Mouse (Mus musculus) left cerebral cortex, postnatal 10 days (tissue): Measurements from ENCODE around the gene Dpy30. TPM values are rescaled to one million over a fixed set of nuclear protein-coding genes. Genes with fewer than 3 reads are reported as not detected.

ENCODE experiments used
- DNase-seq, 2 experiments: peaks; one replicate each; pipeline ENCODE4 v3.0.0; 2021 to 2022; ENCODE audit warnings: low spot score in 2 of 2, mixed read lengths in 1 of 2; ENCODE audit errors: extremely low spot score in 1 of 2
- intact Hi-C: fragments of 180-260 bp; cut with DNase I; formaldehyde crosslinking; loops from one replicate; pipeline ENCODE4 v1.15.1; 2025
- total RNA-seq, 2 experiments: library from RNA; stranded (reverse); gene quantifications; 2 replicates each; pipeline ENCODE4 v1.2.3; 2021

Dpy30 gene
- total RNA-seq, 2 experiments from 2014 or later: 63.8 to 68.2 TPM

DNA sequence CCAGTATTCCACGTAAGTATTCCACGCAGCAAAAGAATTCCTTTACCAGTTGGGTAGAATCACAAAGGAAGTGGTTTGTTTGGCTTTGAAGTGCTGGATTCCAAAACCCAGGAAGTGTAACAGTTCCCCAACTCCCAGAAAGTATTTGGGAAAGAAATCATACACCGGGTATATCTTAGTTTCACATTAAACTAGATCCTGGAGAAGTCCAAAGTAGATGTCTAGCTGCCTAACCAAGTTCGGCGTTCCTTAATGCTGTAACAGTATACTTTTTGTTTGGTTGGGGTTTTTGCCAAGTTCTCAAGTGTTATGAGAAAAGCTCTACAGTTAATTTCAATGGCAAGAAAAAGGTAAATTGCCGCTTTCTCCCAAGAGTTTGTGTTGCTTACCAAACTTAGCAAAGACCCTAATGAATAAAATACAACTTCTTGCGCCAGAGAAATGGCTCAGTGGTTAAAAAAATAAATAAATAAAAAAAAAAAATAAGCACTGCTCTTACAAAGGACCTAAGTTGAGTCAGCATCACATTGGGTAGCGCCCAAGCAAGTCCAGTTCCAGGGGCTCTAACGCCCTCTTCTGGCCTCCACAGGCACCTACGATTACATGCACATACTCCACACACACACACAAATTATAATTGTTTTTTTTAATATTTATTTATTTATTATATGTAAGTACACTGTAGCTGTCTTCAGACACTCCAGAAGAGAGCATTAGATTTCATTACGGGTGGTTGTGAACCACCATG, 27.5 kb downstream of the Dpy30 start:
- peak in 1 of 2 experiments; percentile 33 for DNase-seq
- intact Hi-C loops: loop anchor here (5.0 kb wide), 1 partner anchor 274 kb away; no protein-coding TSS in a partner anchor

DNA sequence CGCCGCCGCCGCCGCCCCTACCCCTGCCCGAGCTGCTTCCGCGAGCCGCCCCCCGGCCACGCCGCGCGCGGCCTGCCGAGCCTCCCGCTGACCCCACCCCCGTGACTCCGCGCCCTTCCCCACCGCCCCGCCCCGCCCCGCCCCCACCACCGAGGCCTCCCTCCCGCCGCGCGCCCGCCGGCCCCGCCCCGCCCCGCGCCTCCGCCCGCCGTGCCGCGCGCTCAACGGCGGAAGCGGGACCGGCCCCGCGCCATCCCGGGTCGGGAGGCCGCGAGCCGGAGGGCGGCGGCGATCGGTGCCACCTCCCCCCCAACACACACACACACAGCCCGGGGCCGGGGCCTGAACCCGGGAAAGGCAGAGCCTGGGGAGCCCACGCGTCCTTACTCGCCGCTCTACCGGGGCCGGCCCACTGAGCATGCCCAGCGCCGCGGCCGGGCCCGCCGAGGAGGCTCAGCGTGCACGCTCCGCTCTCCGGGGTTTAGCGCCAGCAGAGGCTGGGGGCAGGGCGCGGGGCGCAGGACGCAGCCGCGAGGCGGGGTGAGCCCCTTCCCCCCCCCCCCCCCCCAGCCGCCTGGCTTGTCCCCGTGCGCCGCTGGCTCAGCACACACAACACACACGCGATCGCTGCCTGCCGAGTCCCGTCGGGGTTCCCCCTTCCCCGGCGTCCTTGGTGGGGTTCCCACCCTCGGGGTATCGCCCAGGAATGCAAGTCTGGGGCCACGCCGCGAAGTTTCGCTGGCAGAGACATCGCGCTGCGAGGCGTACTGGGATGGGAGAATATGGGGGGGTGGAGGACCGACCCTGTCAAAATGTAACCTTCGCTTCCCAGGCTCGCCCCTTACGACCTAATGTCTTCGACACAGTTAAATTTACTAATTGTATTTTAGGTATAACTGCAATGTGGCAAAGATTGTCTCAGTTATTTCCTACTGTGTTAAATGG, 28.4 kb downstream of the Dpy30 start, which contains the start of gene Memo1:
Memo1 (minus strand) TSS at position 496 of the 945 bp plus-strand sequence.
- peak; percentile 77 to 94 for DNase-seq
- intact Hi-C loops: loop anchor here (5.0 kb wide), 1 partner anchor 273 kb away; no protein-coding TSS in a partner anchor

DNA sequence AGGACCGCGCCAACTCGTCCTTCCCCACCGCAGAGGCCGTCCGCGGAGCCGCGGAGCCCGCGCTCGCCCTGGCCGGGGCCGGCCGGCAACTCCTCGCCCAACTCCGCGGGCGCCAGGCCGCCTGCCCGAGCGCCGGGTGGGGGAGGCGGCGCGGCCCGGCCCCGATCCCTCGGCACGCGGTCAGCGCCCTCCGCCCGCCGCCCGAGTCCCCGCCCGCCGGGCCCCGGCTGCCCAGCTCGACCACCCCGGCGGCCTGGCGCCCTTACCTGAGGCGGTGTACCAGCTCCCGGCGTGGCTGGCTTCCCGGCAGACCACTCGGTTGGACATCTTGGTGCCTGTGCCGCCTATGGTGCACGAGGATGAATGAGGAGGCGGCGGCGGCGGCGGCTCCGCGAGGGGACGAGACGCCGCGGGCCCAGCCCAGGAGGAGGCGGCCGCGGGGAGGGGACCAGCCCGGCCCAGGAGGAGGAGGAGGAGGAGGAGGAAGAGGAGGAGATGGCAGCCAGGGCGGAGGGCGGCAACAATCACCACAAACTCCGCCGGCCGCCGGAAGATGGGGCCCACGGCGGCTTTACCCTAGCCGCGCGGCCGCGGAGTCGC, 29.2 kb downstream of the Dpy30 start:
- peak; percentile 55 to 91 for DNase-seq
- intact Hi-C loops: loop anchor here (5.0 kb wide), 1 partner anchor 272 kb away; no protein-coding TSS in a partner anchor

DNA sequence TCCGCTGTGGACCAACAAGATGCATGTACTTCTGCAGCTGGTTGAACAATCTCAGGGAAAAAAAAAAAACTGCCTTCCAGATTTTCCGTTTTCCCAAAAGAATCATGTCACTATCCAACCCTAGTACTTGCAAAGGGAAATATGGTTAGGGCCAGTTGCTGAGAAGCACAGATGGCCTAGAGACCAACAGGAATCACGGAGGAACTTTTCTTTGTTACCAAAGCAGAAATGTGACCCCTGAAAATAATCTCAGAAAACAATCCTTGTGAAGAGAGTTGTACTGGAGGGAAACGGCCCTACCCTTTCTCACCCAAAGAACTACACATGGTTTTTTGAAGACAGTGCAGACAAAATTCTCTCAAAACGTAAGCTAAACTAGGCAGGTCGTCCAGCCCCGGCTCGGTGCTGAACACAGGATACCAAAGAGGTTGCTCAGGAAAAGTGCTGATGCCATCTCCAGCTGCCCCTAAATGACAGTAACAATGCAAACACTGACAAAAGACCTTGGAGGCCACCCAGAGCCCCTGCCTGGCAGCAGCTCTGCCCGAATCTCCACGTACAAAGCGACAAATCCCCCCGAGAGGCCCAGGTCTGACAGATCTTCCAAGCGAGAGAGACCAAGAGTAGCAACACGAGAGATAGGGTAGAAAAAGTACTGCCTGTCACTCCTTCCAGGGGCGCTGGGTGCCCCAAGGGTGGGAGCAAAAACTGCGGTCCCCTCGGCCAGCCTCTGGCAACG, 29.9 kb downstream of the Dpy30 start:
- intact Hi-C loops: no loop called here
- DNase-seq: peak in 1 of 2 experiments; percentile 28

DNA sequence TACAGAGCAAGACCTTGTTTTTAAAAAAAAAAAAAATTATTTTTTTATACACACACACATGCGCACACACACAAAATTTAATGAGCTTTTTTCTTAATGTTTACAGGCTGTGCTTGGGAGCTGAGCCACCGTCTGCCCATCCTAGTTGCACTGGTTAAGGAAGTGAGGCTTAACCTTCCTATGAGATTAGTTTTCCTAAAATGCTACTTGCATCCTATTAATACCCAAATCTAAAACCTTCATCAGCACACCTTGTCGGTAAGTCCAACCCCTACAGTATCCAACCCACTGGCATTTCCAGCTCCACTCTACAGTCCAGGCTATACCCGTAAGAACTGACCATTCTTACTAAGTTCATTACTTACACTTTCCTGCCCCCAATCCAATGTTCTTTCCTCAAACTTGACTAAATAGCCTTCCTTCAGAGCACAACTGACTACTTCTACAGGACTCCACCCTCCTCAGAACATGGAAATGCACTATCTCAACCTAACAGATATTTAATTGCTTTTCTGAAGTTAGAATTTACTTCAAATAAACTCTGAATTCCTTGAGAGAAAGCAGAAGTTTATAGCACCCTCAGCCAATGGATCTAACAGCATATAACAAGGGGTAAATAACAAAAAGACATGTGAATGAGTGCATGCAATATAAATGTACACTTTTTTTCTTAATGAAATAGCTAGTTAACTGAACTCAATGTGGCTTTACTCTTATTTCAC, 31.9 kb downstream of the Dpy30 start:
- intact Hi-C loops: no loop called here
- DNase-seq: no peak

DNA sequence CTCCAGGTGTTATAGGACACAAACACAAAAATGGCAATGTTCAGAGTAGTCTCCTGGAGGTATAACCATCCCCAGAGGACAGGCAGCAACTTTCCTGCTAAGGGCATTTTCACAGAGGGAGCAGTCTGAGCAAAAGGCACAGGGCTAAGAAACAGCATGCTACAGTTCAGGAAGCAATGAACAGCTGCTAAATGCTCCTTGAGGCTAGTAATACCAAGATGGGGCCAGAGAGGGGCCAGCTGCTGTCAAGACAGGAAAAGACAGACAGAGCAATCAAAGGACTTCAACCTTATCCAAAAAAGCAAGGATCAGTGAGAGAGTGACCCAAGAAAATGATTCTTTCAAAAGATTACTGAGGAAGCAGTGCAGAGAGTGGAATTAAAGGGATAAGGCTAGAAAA, 32.9 kb downstream of the Dpy30 start:
- intact Hi-C loops: no loop called here
- DNase-seq: no peak

DNA sequence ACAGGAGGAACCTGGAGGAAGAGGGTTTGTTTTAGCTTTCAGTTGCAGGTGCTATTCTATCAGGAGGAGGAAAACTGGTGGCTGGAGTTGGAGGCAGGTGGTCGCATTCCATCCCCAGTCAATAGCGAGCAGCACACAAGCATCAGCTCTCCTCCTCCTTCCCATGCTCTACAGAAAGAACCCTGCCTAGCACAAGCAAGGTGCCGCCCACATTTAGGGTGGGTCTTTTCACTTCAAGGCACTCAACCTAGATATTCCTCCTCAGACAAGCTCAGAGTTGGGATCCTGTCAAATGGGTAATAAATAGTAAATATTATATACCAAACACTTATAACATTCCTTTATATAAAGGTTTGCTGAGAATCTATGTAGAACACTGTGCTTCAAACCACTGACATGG, 33.5 kb downstream of the Dpy30 start:
- no peak for DNase-seq
- intact Hi-C loops: no loop called here

DNA sequence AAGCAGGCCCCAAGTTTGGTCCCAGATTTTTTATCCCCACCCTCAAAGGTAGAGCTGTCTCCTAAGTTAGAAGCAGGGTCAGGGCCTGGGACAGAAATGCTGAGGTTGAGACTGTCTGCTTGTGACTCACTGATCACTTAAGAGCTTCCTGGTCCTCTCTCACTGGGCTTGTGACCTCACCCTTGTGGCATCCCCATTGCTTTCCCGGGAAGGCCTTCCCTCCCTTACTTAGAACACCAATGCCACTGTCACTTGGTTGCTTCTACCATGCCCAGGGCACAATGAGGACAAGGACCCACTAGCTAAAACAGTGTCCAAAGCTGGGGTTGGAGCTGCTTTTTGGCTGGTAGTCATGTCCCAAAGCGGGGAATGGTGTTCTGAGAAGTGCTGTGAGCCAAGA, 35.1 kb downstream of the Dpy30 start:
- DNase-seq: no peak
- intact Hi-C loops: no loop called here

DNA sequence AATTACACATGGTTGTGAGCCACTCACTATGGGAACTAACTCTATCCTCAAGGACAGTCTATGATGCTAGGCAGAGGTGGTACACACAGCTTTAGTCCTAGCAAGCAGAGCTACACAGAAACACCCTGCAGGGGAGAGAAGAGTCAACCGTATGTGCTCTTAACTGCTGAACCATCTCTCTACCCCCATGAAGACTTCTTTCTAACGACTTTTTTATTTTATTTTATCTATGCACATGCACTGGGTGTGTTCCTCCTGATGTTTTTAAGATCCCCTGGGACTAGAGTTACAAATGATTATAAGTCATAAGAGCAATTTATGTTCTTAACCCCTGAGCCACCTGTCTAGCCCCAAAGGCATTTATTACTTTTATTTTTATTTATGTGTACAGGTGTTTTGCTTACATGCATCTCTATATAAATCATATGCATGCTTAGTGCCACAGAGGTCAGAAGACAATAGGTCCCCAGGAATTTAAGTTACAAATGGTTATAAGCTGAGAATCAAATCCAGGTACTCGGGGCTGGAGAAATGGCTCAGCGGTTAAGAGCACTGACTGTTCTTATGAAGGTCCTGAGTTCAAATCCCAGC, 37.5 kb downstream of the Dpy30 start:
- DNase-seq: no peak
- intact Hi-C loops: no loop called here

DNA sequence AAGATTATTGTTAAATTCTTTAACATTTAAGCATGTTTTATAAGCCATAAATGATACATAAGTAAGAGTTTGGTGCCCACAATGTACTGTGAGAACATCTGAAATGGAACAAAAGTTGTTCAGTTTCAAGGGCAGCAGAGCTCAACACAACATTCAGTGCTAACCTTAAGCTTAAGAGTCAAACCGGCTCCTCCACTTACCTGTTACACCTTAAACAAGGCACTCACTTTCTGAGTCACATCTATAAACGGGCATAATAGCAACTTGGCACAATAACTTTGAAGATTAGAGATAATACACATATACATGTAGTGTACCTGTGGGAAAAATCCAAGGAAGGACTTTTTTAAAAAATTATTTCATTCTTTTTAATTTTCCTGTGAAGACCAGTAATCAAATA, 38.0 kb downstream of the Dpy30 start:
- intact Hi-C loops: no loop called here
- no peak for DNase-seq

DNA sequence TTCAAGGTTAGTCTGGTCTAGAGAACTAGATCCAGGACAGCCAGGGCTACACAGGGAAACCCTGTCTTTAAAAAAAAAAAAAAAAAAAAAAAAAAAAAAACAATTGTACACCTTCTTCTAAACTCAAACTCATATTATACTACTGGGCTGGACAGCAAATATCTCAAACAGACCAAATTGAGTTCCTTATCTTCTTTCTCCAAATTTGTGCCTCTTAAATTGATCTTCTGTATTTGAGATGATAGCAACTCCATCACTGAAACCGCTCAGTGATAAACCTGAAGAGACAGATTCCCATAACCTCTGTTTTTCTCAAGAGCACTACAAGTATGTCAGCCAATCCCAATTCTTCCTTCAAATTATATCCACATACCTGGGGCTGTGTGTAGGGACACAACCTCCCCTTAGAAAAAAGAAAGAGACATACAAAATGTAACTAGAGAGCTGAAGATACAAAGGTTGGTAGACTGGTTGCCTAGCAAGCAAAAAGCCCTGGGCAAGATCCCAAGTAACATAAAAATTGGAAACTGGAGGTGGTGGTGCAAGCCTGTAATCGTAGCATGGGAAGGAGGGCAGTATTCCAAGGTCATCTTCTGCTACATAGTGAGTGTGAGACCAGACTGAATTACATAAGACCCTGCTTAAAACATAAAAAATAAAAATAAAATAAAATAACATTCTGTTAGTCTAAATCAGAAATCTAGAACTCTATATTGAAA, 39.2 kb downstream of the Dpy30 start:
- intact Hi-C loops: no loop called here
- DNase-seq: no peak

DNA sequence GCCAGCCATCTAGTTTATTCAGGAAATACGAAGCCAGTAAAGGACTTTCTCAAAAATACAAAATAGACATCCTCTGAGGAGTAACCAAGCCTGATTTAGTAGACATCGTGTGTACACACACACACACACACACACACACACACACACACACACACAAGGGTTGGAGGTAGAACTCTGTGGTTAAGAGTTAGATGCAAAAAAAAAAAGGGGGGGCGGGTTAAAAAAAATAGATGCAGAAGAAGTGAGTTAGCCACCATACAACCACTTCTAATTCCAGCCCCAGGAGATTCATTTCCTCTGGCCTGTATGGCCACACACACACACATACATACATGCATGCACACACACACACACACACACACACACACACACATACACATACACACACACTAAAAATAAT, 41.7 kb downstream of the Dpy30 start:
- no peak for DNase-seq
- intact Hi-C loops: no loop called here

DNA sequence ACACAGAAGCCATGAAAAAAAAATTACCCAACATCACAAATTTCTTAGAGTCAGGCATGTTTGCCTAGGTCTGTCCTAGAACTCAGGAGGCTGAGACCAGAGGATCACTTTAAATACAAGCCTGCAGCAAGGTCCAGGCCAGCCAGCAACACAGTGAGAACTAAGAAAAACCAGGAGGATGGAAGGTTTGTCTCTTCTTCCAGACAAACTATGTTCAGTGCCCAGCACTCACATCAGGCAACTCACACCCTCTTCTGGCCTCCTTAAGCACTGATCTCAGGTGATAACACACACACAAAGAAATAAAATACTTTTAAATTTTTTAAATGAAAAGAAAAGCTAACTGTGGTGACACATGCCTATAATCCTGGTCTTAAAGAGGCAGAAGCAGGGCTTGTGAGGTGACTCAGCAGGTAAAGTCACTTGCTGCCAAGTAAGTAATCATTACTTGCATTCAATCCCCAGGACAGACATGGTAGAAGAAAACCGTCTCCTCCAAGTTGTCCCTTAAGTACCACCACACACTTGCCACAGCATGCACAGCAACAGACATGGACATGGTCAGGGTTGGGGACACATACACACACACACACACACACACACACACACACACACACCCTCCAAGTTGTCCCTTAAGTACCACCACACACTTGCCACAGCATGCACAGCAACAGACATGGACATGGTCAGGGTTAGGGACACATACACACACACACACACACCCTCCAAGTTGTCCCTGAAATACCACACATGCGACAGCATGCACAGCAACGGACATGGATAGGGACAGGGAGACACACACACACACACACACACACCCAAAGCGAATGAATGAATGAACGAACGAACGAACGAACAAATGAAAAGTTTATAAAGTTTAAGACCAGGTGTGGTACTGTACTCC, 44.5 kb downstream of the Dpy30 start:
- DNase-seq: no peak
- intact Hi-C loops: no loop called here

DNA sequence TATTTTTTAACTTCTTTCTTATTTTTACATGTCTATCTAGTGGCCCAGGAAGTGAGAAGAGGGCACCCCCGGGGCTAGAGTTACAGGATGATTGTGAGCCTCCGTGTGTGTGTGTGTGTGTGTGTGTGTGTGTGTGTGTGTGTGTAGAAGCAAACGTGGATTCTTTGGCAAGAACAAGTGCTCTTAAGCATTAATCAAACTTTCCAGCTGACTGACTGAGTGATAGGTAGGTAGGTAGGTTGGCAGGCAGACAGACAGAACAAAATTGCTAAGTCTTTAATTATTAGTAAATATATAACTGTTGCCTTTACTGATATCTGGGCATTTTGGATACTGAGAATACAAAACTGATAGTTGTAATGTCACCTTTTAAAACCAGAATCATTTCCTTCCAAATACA, 49.3 kb downstream of the Dpy30 start:
- intact Hi-C loops: no loop called here
- DNase-seq: no peak

DNA sequence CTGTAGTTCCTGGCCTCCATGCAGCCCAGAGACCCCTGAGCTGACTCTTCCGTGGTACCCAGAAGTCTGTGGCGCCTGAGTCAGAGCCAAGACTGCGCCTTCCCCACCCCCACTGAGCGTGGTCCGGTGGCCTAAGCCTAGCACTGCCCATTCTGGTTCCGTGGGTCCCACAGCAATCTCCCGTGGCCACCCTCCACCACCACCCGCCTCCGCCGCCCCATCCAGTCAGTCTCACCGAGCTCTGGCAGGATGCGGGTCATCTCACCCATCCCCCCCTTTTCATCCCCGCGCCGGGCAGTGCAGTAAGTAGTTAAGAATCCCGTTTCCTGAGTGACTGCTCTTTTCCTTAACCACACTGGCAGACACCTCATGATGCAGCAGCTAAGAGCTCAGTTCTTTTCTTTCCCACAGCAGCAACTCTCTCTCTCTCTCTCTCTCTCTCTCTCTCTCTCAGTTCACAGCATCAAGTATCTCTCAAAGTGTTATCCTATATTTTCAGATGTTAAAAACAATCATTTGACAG, 51.0 kb downstream of the Dpy30 start:
- intact Hi-C loops: no loop called here
- DNase-seq: peak in 1 of 2 experiments; percentile 29
